Mouse (Mus musculus): Measurements from ENCODE around the gene Mtf2.
"Not testable (repeated sequence)": the region's sequence is repeated elsewhere in the genome, so short reads cannot be mapped to it uniquely, and the experiment has no call there.

Mtf2 gene

DNA sequence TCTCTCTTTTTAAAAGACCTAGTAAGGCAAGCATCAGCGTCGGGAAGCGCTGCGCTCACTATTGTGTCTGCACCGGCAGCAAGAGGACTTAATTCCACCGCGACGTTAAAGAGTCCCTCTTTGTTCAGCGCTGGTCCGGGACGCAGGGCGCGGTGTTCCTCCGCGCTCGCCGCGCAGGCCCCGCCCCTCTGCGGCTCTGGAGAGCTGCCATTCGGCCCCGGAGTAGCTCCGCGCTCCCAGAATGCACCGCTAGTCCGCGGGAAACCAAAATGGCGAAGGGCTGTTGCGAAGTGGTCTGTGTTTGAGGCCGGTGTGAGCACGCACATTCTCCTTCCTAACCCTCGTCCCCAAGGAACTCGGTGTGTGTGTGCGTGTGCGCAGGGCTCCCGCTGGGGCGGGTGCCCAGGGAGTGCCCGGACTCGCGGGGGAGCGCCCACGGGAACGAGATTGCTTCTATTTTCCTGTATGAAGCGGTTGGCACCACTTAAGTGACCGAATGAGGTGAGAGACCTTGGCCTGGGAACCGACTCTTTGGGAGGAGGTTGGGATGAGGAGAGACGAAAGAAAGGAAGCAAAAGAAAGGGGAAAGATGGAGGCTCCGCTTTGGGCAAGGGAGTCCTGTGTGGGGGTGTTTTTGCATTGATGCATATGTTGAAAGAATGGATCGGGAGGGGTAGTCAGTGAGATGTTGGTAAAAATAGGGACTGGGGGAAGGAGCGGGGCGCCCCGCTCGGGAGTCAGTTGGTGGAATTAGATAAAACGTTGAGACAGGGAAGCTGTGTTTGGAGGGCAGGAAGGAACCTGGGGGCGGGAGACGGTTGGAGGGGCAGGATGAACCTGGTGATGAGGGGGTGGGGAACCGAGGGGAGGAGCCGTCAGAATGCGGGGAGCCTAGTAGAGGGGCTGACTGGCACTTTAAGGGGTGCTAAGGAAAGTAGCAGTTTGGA lies at the start of gene Mtf2:
Gene Mtf2, plus strand, starts transcription at position 210 of the 947 bp plus-strand sequence.
- DNase-seq: peak; percentile 99

- no peak for DNase-seq
Measured at GRCm38 (mm10) chr5:108017232-108017631, 48.2 kb upstream of the Mtf2 start.

DNA sequence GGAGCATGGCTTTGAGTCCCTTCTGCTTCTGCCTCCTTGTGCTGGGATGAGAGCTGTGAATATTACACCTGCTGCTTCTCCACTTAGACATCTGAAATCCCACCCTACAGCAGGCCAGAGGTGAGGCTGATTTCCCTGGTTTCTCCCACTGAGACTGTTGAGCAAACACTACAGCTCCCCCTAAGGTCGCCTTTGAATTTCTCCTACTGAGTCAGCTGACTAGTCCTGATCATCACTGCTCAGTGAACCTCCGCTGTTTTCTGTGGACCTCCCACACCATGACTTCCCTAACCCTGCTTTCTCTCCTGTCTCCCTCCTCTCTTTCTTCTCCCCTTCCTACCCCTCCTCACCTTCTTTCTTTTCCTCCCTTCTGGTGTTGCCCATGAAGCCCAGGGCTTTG lies 46.1 kb upstream of the Mtf2 start:
- DNase-seq: no peak

DNA sequence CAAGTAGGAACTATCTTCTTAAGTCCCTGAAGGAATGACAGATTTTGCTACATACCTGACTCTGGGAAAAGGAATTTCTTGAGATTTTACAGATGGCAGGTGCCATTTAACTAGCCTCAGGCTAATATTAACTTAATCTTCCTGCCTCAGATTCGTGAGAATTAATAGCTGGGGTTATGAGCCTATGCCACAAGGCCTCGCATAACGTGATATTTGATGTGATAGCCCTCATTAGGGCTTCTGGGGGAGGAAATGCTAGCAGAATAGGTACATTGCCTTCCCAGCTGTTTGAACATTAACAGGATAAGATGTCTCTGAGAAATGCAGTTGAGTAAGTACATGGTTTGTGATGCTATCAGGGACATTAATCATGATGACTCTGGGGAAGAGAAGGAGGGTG lies 44.1 kb upstream of the Mtf2 start:
- no peak for DNase-seq

DNA sequence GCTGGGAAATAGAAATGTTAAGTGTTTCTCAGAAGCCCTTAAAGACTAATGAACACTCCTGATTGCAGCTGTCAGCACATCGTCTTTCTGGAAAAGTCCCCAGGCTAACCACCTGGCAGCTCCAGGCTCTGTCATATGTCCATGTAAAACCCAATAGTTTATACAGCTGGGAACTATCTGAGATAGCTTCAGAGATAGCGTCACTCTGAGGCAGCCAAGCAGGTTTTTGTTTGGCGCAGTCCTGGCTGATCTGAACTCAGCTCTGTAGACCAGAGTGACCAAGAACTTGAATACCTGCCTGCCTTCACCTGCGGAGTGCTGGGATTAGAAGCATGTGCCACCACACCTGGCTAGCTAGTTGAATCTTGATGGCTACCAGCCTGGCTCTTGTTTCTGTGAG lies 37.2 kb upstream of the Mtf2 start:
- DNase-seq: no peak

GRCm38 (mm10) chr5:108028797-108029536 lies 36.5 kb upstream of the Mtf2 start:
- not testable (repeated sequence) for DNase-seq

DNA sequence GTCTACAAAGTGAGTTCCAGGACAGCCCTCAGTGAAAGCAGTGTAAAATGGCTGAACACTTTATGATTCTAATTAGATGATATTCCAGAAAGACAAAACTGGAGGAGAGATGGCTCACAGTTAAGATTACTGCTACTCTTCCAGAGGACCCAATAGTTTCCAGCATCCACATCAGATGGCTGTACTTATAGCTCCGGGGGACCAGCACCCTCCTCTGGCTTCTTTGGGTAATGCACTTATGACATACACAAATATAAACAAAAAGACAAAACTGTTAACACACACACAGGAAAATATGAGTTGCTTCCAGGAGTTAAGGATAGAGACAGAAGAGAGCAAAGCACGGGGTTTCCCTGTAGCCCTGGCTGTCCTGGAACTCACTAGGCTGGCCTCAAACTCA lies 35.5 kb upstream of the Mtf2 start:
- peak; percentile 24 to 43 for DNase-seq

DNA sequence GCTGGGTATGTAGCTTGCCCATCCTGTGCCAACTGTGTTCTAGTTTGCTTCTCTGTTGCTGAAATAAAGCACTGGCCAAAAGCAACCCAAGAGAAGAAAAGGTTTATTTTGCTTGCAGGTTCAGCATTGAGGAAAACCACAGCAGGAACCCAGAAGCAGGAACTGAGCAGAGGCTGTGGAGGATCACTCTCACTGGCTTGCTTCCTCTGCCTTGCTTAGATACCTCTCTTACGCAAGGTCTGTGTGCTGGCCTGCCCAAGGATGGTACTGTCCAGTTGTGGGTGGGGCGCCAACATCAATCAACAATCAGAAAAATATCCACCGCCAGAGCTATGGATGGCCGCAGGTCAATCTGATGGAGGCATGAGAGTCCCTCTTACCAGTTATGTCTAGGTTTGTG lies 34.2 kb upstream of the Mtf2 start:
- no peak for DNase-seq

GRCm38 (mm10) chr5:108034194-108034593 lies 31.3 kb upstream of the Mtf2 start:
- peak; percentile 44 to 81 for DNase-seq

DNA sequence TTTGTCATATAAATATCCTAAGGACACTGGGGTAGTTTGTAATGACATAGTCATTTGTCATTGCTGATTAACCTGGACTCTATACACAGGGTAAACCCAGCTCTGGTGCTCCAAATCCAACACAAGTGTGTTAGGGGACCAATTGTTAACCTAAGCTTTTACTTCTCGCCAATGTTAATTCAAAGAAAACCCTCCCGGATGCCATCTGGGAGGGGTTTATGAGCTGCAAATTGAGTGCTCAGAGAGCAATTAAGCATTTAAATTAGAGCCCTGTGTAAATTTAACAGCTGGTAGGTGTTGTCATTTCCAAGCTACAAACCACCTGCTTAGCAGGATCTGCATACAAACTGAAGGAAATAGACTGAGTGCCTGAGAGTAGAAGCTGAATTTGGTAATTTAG lies 30.0 kb upstream of the Mtf2 start:
- no peak for DNase-seq

GRCm38 (mm10) chr5:108042061-108042460 lies 23.4 kb upstream of the Mtf2 start:
- no peak for DNase-seq

- DNase-seq: no peak
Measured at GRCm38 (mm10) chr5:108043908-108044307, 21.6 kb upstream of the Mtf2 start.

DNA sequence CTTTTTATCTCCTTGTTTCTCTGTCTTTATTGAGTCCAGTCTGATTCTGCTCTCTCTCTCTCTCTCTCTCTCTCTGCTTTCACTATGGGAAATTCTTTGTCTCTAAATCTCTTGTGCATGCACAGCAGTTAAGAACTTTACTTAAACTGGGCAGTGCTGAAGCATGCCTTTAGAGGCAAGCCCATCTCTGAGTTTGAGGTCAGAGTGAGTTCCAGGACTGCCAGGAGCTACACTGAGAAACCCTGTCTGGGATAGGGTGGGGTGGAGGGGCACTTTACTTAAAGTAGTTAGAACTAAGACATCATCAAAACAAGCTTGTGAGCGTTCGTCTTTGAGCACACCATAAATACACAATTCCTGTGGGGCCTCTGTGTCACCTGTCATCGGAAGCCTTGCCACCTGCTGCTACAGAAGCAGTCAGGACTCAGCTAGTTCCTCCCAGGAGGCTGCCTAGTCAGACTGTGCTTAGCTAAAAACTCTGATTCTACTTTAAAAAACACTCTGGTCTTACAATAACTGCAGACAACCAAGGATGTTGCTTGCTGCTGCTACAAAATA lies 15.7 kb upstream of the Mtf2 start:
- no peak for DNase-seq

- no peak for DNase-seq
Measured at GRCm38 (mm10) chr5:108051026-108051425, 14.4 kb upstream of the Mtf2 start.

DNA sequence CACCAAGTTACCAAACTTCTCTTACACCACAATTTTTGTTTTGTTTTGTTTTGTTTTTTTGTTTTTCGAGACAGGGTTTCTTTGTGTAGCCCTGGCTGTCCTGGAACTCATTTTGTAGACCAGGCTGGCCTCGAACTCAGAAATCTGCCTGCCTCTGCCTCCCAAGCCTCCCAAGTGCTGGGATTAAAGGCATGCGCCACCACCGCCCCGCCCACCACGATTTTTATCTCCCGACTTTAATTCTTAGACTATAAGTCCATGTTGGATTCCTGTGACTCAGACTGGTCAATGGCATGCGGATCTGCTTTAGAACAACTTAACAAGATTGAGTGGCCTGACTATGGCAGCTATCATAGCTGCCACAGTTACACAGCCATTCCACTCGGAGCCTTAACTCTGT lies 13.7 kb upstream of the Mtf2 start:
- DNase-seq: not testable (repeated sequence)

DNA sequence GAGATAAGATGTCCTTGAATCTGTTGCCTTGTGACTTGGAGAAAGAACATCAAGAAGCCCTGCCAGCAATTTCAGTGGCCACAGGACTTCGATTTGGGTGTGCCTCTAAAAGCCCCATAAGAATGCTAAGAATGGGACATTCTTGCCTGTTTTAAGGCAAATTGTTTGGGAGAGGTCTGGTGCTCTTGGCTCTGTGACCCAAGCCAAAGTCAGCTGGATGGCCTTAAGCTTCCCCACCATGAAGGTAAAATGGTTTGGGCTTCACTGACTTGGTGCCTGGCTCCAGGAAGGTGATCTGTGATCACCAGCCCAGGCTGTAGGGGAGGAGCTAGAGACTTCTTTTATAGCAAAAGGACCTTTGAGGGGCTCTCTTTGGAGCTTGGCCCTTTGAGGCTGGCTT lies 13.3 kb upstream of the Mtf2 start:
- no peak for DNase-seq

GRCm38 (mm10) chr5:108053566-108053965 lies 11.9 kb upstream of the Mtf2 start:
- no peak for DNase-seq

DNA sequence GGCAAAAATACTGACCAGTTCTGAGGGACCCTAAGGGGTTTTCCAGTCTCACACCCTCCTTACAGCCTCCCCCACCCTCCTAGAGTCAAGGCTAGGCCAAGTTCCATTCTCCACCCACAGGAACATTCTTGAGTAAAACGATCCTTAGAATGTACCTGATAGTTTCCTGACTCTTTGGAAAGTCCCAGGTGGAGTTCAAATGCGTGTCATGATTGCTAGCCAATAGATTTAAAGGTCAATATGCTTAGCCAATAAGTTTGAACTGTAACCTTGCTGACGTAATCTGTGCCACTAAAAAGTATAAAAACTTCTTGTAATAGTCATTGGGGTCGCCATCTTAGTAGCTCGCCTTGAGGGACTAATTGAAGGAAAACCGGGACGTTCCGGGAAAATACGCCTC lies 5.1 kb upstream of the Mtf2 start:
- no peak for DNase-seq

- no peak for DNase-seq
Measured at GRCm38 (mm10) chr5:108072301-108072700, 6.8 kb downstream of the Mtf2 start.

DNA sequence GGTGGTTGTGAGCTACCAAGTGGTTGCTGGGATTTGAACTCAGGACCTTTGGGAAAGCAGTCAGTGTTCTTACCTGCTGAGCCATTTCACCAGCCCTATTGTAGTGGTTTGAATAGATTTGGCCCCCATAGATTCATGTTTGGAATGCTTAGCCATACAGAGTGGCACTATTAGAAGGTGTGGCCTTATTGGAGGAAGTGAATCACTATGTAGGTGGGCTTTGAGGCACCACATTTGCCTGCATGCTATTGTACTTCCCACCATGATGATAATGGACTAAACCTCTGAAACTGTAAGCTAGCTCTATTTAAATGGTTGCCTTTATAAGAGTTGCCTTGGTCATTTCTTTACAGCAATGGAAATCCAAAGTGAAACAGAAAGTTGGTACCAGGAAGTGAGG lies 10.8 kb downstream of the Mtf2 start:
- DNase-seq: no peak

DNA sequence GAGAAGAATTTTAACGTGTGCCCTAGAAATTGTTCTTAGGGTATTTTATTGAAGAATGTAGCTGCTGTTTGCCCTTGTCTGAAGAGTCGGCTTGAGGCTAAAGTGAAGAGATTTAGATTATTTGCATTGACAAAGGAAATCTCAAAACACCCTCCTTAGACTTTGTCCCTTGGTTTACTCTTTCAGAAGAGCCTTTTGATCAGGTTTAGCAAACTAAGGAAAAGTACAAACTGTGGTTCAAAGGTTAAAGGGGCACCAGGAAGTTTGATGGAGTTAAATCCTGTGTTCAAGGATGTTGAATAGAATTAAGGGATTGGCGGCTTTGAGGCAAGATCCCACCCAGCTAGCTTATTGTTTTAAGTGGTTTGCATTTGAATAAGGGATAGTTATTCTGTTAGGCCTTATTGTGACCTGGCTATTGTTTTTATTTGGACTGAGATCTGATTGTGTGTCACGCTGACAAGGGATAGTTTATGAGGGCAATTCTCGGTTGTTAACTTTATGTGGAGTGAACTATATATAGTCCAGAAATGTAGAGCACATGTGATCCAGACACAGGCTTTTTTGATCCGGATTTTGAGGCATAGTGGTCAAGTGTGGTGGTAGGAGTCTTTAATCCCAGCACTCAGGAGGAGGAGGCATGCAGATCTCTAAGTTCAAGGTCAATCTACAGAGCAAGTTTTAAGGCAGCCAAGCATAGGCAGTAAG lies 11.5 kb downstream of the Mtf2 start:
- no peak for DNase-seq

- DNase-seq: no peak
Measured at GRCm38 (mm10) chr5:108079603-108080002, 14.1 kb downstream of the Mtf2 start.

DNA sequence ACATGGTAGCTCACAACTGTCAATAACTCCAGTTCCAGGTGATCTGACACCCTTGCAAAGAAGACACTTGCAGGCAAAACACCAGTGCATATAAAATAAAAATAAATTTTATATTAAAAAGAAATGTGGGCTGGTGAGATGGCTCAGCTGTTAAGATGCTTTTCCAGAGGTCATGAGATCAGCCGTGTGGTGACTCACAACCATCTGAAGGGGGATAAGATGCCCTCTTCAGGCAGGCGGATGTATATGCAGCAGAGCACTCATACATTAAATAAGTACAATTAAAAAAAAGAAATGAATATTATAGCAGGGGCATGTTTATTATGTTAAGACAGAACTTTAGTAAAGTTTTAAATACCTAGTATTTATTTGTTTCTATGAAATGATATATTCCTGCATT lies 16.9 kb downstream of the Mtf2 start:
- peak; percentile 7 to 19 for DNase-seq
